Mouse (Mus musculus): ENCODE results near the gene Tmem143. TPM values are rescaled to one million over a fixed set of nuclear protein-coding genes. Genes with fewer than 3 reads are reported as not detected.
A peak's percentile ranks its signal among the peaks of the same experiment; 100 is the strongest.
"Not testable (repeated sequence)": the region's sequence is repeated elsewhere in the genome, so short reads cannot be mapped to it uniquely, and the experiment has no call there.

The Tmem143 gene
- polyA plus RNA-seq, 1 experiment from 2014 or later: 6.2 TPM

- peak overlapping the region; percentile 42 for H3K4me2 ChIP-seq
- WGBS: 84% methylated on average over 6 of the region's 6 CpGs
Observed at GRCm38 (mm10) chr7:45895931-45896516, 717 bp upstream of the Tmem143 start.

GRCm38 (mm10) chr7:45897258-45897757, 567 bp downstream of the Tmem143 start:
- Histone ChIP-seq H3K9me3 (no peaks in the 10 kb centered on the region), H3K4me1 (replicated peaks) (peaks cover 12% of the 10 kb centered on the region), H3K4me2 (peak overlapping the region; percentile 97), H3K27me3 (peaks cover 5% of the 10 kb centered on the region), H3K27ac (peak overlapping the region; percentile 85), H3K4me3 (peak overlapping the region; percentile 52), H3K36me3 (no peaks in the 10 kb centered on the region), H3K9ac (peak overlapping the region; percentile 79)
- 2% methylated on average over 19 of the region's 19 CpGs for WGBS
- peak; percentile 71 for ATAC-seq (ENCODE audit: low FRiP score)

More at GRCm38 (mm10) chr7:45895931-45896516, 717 bp upstream of the Tmem143 start:
- peak; percentile 40 for ATAC-seq (ENCODE audit: low FRiP score)
- no peak overlapping the region for H3K27ac ChIP-seq
- H3K27me3 ChIP-seq: peaks cover 5% of the 10 kb centered on the region
- no peak overlapping the region for H3K9ac ChIP-seq
- peak overlapping the region; percentile 52 for H3K4me3 ChIP-seq
- peaks cover 12% of the 10 kb centered on the region for H3K4me1 ChIP-seq (replicated peaks)
- H3K36me3 ChIP-seq: no peaks in the 10 kb centered on the region
- no peaks in the 10 kb centered on the region for H3K9me3 ChIP-seq

DNA sequence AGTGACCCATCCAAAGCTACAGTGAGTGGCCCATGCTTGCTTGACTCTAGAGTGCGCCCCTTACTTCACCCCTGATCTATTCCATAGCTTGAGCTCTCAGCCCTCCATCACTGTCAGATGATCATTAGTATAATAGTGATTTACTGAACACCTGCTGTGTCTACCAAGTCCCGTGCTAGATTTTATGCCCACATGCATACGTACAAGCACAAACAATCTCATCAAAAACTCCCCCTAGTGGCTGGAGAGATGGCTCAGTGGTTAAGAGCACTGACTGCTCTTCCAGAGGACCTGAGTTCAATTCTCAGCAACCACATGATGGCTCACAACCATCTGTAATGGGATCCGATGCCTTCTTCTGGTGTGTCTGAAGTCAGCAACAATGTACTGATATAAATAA, 1.4 kb downstream of the Tmem143 start:
- H3K27me3 ChIP-seq; ATAC-seq (ENCODE audit: low FRiP score); H3K9ac ChIP-seq; H3K36me3 ChIP-seq; H3K9me3 ChIP-seq: not testable (repeated sequence)
- peak overlapping the region; percentile 97 for H3K4me2 ChIP-seq
- peaks cover 12% of the 10 kb centered on the region for H3K4me1 ChIP-seq (replicated peaks)
- peak overlapping the region; percentile 52 for H3K4me3 ChIP-seq
- H3K27ac ChIP-seq: peak overlapping the region; percentile 85; the same call in 1 of the 2 replicates
- 47% methylated on average over 4 of the region's 4 CpGs for whole genome bisulfite sequencing

DNA sequence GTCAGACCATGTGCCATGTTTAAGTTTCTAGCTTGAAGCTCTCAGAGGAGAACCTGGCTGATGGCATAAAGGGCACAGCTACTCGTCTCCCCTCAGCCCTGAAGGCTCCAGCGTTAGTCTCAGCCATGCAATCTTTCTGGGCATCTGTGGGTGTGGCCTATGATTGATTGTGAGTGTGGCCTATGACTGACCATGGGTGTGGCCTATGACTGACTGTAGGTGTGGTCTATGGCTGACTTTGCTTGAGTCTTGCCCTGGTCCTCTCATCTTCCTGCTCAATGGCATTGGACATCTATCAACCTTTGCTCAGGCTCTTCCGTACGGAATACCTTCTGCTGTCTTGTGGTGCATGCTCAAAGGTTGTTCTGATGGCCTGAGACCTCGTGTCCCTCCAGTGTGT, 4.8 kb downstream of the Tmem143 start:
- H3K27me3 ChIP-seq: no peaks in the 10 kb centered on the region
- ATAC-seq (ENCODE audit: low FRiP score): no peak
- H3K9me3 ChIP-seq: no peaks in the 10 kb centered on the region
- no peak overlapping the region for H3K4me3 ChIP-seq
- no peak overlapping the region for H3K27ac ChIP-seq
- H3K4me1 ChIP-seq (replicated peaks): peaks cover 12% of the 10 kb centered on the region
- no peak overlapping the region for H3K4me2 ChIP-seq
- no peaks in the 10 kb centered on the region for H3K36me3 ChIP-seq
- no peak overlapping the region for H3K9ac ChIP-seq
- 62% methylated on average over 5 of the region's 5 CpGs for WGBS

- Histone ChIP-seq H3K4me3 (no peak overlapping the region), H3K9me3 (no peaks in the 10 kb centered on the region), H3K27me3 (no peaks in the 10 kb centered on the region), H3K4me2 (no peak overlapping the region), H3K9ac (no peak overlapping the region), H3K4me1 (replicated peaks) (peaks cover 6% of the 10 kb centered on the region), H3K36me3 (peaks cover under 1% of the 10 kb centered on the region; the same call in 1 of the 2 replicates), H3K27ac (no peak overlapping the region)
- ATAC-seq (ENCODE audit: low FRiP score): no peak
- 84% methylated on average over 10 of the region's 12 CpGs for WGBS
Observed at GRCm38 (mm10) chr7:45902481-45903002, 5.8 kb downstream of the Tmem143 start.

DNA sequence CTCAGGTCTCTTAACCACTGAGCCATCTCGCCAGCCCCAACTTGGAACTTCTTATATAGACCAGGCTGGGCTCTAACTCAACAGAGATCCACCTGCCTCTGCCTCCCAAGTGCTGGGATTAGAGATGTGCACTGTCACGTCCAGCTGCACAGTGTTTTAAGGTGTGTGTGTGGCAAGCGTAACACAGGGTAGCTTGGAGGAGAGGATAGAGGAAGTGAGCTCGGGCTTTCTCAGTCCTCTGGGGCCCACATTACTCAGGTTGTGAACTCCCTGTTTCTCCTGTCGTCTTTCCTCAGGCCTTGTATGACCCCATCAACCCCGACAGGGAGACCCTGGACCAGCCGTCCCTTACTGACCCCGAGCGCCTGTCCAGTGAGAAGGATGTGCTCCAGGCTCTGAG, 9.9 kb downstream of the Tmem143 start:
- no peak overlapping the region for H3K27ac ChIP-seq
- WGBS: 91% methylated on average over 9 of the region's 9 CpGs
- no peak for ATAC-seq (ENCODE audit: low FRiP score)

GRCm38 (mm10) chr7:45908384-45908783, 11.6 kb downstream of the Tmem143 start:
- no peaks in the 10 kb centered on the region for H3K9me3 ChIP-seq
- peaks cover 40% of the 10 kb centered on the region for H3K36me3 ChIP-seq
- ATAC-seq (ENCODE audit: low FRiP score): no peak
- no peak overlapping the region for H3K4me2 ChIP-seq
- H3K4me1 ChIP-seq (replicated peaks): no peaks in the 10 kb centered on the region
- no peaks in the 10 kb centered on the region for H3K27me3 ChIP-seq
- H3K4me3 ChIP-seq: no peak overlapping the region
- no peak overlapping the region for H3K27ac ChIP-seq
- no peak overlapping the region for H3K9ac ChIP-seq

More for the DNA sequence above, 9.9 kb downstream of the Tmem143 start:
- Histone ChIP-seq H3K36me3 (peaks cover 33% of the 10 kb centered on the region), H3K27me3 (no peaks in the 10 kb centered on the region), H3K4me1 (replicated peaks) (no peaks in the 10 kb centered on the region), H3K9me3 (no peaks in the 10 kb centered on the region), H3K4me2 (no peak overlapping the region), H3K4me3 (no peak overlapping the region), H3K9ac (no peak overlapping the region)

DNA sequence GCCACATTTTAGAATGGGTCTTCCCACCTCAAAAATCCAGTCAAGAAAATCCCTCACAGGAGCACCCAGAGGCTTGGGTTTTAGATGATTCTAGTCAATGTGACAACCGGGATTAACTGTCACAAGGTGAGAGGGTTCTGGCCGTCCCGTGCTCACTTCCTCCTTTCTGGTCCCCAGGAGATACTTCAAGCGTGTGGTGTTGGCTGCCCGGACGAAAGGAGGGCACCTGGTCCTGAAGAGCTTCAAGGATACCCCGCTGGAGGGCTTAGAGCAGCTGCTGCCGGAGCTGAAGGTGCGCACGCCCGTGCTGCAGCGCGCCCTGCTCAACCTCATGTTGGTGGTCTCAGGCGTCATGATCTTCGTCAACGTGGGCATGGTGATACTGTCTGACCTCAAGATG, 12.4 kb downstream of the Tmem143 start:
- peaks cover 40% of the 10 kb centered on the region for H3K36me3 ChIP-seq
- no peaks in the 10 kb centered on the region for H3K4me1 ChIP-seq (replicated peaks)
- WGBS: 96% methylated on average over 16 of the region's 16 CpGs
- H3K4me3 ChIP-seq: no peak overlapping the region
- no peak overlapping the region for H3K27ac ChIP-seq
- H3K4me2 ChIP-seq: no peak overlapping the region
- no peak for ATAC-seq (ENCODE audit: low FRiP score)
- H3K9ac ChIP-seq: no peak overlapping the region
- H3K9me3 ChIP-seq: no peaks in the 10 kb centered on the region
- no peaks in the 10 kb centered on the region for H3K27me3 ChIP-seq

- no peak for ATAC-seq (ENCODE audit: low FRiP score)
Observed at GRCm38 (mm10) chr7:45914067-45914466, 17.3 kb downstream of the Tmem143 start.

GRCm38 (mm10) chr7:45915011-45915410, 18.3 kb downstream of the Tmem143 start:
- 96% methylated on average over 5 of the region's 5 CpGs for WGBS
- 0 out of 2 replicates have a peak overlapping the region, but pooled peaks have one; percentile 15 for H3K9ac ChIP-seq
- peaks cover 21% of the 10 kb centered on the region for H3K4me1 ChIP-seq (replicated peaks)
- ATAC-seq (ENCODE audit: low FRiP score): no peak
- H3K9me3 ChIP-seq: no peaks in the 10 kb centered on the region
- H3K4me3 ChIP-seq: no peak overlapping the region
- peaks cover 19% of the 10 kb centered on the region for H3K36me3 ChIP-seq
- no peak overlapping the region for H3K4me2 ChIP-seq
- H3K27ac ChIP-seq: no peak overlapping the region
- H3K27me3 ChIP-seq: 0 out of 2 replicates have a peak, but pooled peaks cover 4% of the 10 kb centered on the region

More at GRCm38 (mm10) chr7:45914067-45914466, 17.3 kb downstream of the Tmem143 start:
- WGBS: 90% methylated on average over 6 of the region's 6 CpGs
- H3K27ac ChIP-seq: no peak overlapping the region
- 0 out of 2 replicates have a peak, but pooled peaks cover under 1% of the 10 kb centered on the region for H3K27me3 ChIP-seq
- H3K4me1 ChIP-seq (replicated peaks): peaks cover 21% of the 10 kb centered on the region
- H3K9ac ChIP-seq: no peak overlapping the region
- peaks cover 29% of the 10 kb centered on the region for H3K36me3 ChIP-seq
- no peaks in the 10 kb centered on the region for H3K9me3 ChIP-seq
- H3K4me3 ChIP-seq: no peak overlapping the region
- H3K4me2 ChIP-seq: no peak overlapping the region

- Histone ChIP-seq H3K9ac (peak overlapping the region; percentile 56), H3K27me3 (peaks cover 14% of the 10 kb centered on the region; the same call in 1 of the 2 replicates), H3K27ac (peak overlapping the region; percentile 91), H3K4me1 (replicated peaks) (peaks cover 21% of the 10 kb centered on the region), H3K36me3 (peaks cover 8% of the 10 kb centered on the region), H3K9me3 (no peaks in the 10 kb centered on the region), H3K4me3 (peak overlapping the region; percentile 31), H3K4me2 (peak overlapping the region; percentile 49)
- peak; percentile 87 for ATAC-seq (ENCODE audit: low FRiP score)
- WGBS: 34% methylated on average over 26 of the region's 26 CpGs
Observed at GRCm38 (mm10) chr7:45916056-45917003, 19.6 kb downstream of the Tmem143 start.

All from hindbrain, embryonic 13.5 days (tissue).